Mouse (Mus musculus): Measurements from ENCODE around the gene Zfp94.

DNA sequence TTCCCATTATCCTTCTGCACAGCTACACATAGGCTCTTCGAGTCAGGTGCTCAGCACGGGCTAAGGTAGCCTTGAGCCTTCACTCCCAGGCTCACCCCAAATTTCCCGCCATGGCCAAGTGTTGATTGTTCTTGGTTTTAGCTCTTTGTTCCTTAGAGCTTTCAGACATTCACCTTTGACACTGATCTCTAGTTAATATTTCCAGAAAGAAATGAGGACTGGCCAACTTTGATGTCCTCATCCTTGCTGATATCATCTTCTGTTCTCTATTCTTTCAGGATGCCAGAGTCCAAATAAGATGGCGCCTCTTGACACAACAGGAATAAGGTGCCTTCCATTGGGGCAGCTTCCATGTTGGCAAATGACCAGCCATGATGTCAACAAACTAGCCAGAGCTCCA is 42.0 kb downstream of the Zfp94 start:
- TF ChIP-seq POLR2A (IDR thresholded peaks at IDR 0.05; ENCODE audit: control insufficient read depth, extremely low read depth, insufficient read depth, low read length, poor library complexity) (no peak), CTCF (IDR thresholded peaks at IDR 0.05; ENCODE audit: borderline replicate concordance, control insufficient read depth, extremely low read depth, insufficient read depth, low read length, poor library complexity) (no peak)

Data from thymus, adult 2 months (tissue).